Mouse (Mus musculus) cerebellum, adult 2 months (tissue): ENCODE measurements around the gene Gins3.

Experiments used
- CTCF ChIP-seq: fragments of 200-500 bp; IDR thresholded peaks from 2 replicates; pipeline ENCODE4 v1.5.1; 2011; ENCODE audit warnings: low read depth, mild to moderate bottlenecking, control low read depth, low read length, moderate library complexity, borderline replicate concordance; ENCODE audit not compliant: insufficient read depth
- POLR2A ChIP-seq: fragments of 200-500 bp; IDR thresholded peaks from 2 replicates; pipeline ENCODE4 v1.6.1; 2011; ENCODE audit warnings: low read length, control low read depth, borderline replicate concordance; ENCODE audit not compliant: insufficient read depth

- TF ChIP-seq CTCF (no peak), POLR2A (no peak)
Measured at GRCm38 (mm10) chr8:95660334-95660882, 27.2 kb downstream of the Gins3 start.
